Mouse (Mus musculus) forebrain, postnatal 0 days (tissue): ENCODE measurements around the gene Luzp1. TPM values are rescaled to one million over a fixed set of nuclear protein-coding genes. Genes with fewer than 3 reads are reported as not detected.
A peak's percentile ranks its signal among the peaks of the same experiment; 100 is the strongest.

Experiments
- ATAC-seq: fragments of 200-750 bp; cut with Nextera tagmentation; 2 replicates; pipeline ENCODE4 v1.8.0; 2017; ENCODE audit warnings: mild to moderate bottlenecking, moderate library complexity
- DNase-seq: peaks from one replicate; pipeline ENCODE4 v3.0.0-alpha.2; 2015
- H3K27ac ChIP-seq: fragments of 300-500 bp; sonication (generic); 2 replicates; pipeline ENCODE4 v1.5.1; 2014; ENCODE audit warnings: low read depth, mild to moderate bottlenecking, antibody characterized with exemption, low read length, moderate library complexity, mixed read lengths
- H3K27me3 ChIP-seq: fragments of 300-500 bp; sonication (generic); 2 replicates; pipeline ENCODE4 v1.6.1; 2014; ENCODE audit warnings: mild to moderate bottlenecking, low read length, mixed read lengths; ENCODE audit not compliant: insufficient read depth
- H3K36me3 ChIP-seq: fragments of 300-500 bp; sonication (generic); 2 replicates; pipeline ENCODE4 v1.6.1; 2014; ENCODE audit warnings: mild to moderate bottlenecking, moderate library complexity; ENCODE audit not compliant: insufficient read depth
- H3K4me1 ChIP-seq: fragments of 300-500 bp; sonication (generic); 2 replicates; pipeline ENCODE4 v1.6.1; 2014; ENCODE audit warnings: antibody characterized with exemption; ENCODE audit not compliant: insufficient read depth
- H3K4me2 ChIP-seq: fragments of 300-500 bp; sonication (generic); 2 replicates; pipeline ENCODE4 v1.6.1; 2014; ENCODE audit warnings: low read depth, mild to moderate bottlenecking, moderate library complexity
- H3K4me3 ChIP-seq: fragments of 300-500 bp; sonication (generic); 2 replicates; pipeline ENCODE4 v1.5.1; 2014; ENCODE audit warnings: low read depth, low read length, mixed read lengths
- H3K9ac ChIP-seq: fragments of 300-500 bp; sonication (generic); 2 replicates; pipeline ENCODE4 v1.6.1; 2014; ENCODE audit warnings: mild to moderate bottlenecking
- H3K9me3 ChIP-seq: fragments of 300-500 bp; sonication (generic); 2 replicates; pipeline ENCODE4 v1.6.1; 2016; ENCODE audit warnings: low read length
- CTCF ChIP-seq: sonication (generic); IDR thresholded peaks from 2 replicates; pipeline ENCODE4 v1.5.1; 2016; ENCODE audit warnings: antibody characterized with exemption, control low read depth, low read depth
- WGBS: fragments of 180-500 bp; shearing (Covaris S2); extraction: QIAGEN DNeasy Blood & Tissue Kit; methylation state at CpG from one replicate; pipeline ENCODE4 v1.1.7; 2014; 5-methylcytosine and 5-hydroxymethylcytosine counted together
- polyA plus RNA-seq: library from polyadenylated mRNA; unstranded; fragments of >200 nt; fragmentation: Nextera tagmentation; extraction: Ambion mirVana; gene quantifications from 2 replicates; pipeline ENCODE4 v1.2.1, GENCODE M21; 2015
- total RNA-seq: library from RNA; depleted of rRNA; stranded (reverse); fragments of >200 nt; gene quantifications from 2 replicates; pipeline ENCODE4 v1.2.3, GENCODE M21; 2014

Gene Luzp1
- total and polyA plus RNA-seq, 2 experiments from 2014 or later = 20.8 to 50.0 TPM

DNA sequence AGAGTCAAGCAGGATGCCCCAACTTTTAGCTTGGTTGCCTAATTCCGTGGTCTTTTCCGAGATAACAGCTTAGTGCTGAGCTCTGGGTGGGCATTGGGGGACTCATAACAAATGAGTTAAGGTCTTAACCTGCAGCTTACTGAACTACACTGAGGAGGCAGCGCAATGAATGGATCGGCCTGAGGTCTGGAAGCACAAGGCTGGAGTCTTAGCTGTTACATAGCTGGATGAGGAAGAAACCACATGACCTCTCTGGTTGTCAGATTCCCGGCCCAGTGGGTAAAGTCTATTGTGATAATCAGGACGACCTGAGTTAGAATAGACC, 7.8 kb upstream of the Luzp1 start:
- no peak overlapping the region for H3K27ac ChIP-seq
- no peaks in the 10 kb centered on the region for H3K9me3 ChIP-seq
- no peak; the same call in 1 of the 2 replicates for ATAC-seq
- H3K9ac ChIP-seq = peak overlapping the region; percentile 74
- no peak for DNase-seq
- H3K4me1 ChIP-seq = peaks cover 5% of the 10 kb centered on the region; the same call in 1 of the 2 replicates
- peak overlapping the region; percentile 88 for H3K4me2 ChIP-seq
- H3K27me3 ChIP-seq = peaks cover 3% of the 10 kb centered on the region; the same call in 1 of the 2 replicates
- 18% methylated on average over 6 of the region's 6 CpGs for WGBS
- no peak for TF ChIP-seq CTCF
- peak overlapping the region; percentile 54 for H3K4me3 ChIP-seq
- H3K36me3 ChIP-seq = no peaks in the 10 kb centered on the region

- peak; percentile 81 for DNase-seq
- ATAC-seq = peak; percentile 90
- H3K9ac ChIP-seq = peak within 1 kb of the TSS; percentile 74
- H3K4me1 ChIP-seq = peaks cover 5% of the 10 kb centered on the region; the same call in 1 of the 2 replicates
- peak; percentile 51 for TF ChIP-seq CTCF
- H3K27ac ChIP-seq = peak within 1 kb of the TSS; percentile 57
- no peaks in the 10 kb centered on the region for H3K36me3 ChIP-seq
- H3K4me2 ChIP-seq = peak within 1 kb of the TSS; percentile 88
- peak within 1 kb of the TSS; percentile 54 for H3K4me3 ChIP-seq
- H3K9me3 ChIP-seq = no peaks in the 10 kb centered on the region
- peaks cover 3% of the 10 kb centered on the region; the same call in 1 of the 2 replicates for H3K27me3 ChIP-seq
- 3% methylated on average over 64 of the region's 64 CpGs for WGBS
Measured at GRCm38 (mm10) chr4:136462086-136462838, 7.3 kb upstream of the Luzp1 start, which contains the start of gene 6030445D17Rik. Gene 6030445D17Rik (plus strand): TSS chr4:136462250.

DNA sequence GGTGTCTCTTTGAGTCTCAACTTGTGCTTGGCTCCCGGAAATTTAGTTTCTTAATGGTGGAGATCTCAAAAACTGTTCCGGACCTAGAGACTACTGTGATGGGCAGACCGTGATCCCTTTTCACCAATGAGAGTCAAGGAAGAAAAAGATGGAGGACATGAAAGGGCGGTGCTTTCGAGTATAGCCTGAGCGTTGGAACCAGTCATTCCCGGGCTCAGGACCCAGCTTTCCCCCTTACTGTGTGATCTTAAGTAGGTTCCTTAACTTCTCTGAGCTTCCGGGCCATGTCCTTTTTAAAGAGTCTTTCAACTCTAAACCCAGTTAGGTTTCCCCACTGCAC, 6.8 kb upstream of the Luzp1 start:
- ATAC-seq = peak; percentile 92
- 1% methylated on average over 8 of the region's 8 CpGs for WGBS
- H3K9ac ChIP-seq = peak overlapping the region; percentile 74

DNA sequence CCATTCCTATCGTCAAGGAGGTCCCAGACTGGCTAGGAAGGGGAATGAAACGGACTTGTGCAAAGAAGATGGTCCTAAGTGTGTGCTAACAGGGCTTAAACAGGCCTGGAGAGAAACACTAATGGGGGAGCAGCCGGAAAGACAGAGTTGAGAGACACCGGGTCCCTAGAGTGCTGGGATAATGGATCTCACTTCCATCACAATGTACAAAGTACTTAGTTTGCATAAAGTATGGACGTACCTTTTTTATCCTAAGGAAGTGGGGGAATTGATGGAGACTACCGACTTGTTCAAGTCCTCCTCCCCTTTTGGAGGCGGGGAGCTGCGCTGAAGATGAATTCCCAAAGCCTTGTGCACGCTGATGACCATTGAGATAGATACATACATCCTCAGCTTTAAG, 6.1 kb upstream of the Luzp1 start:
- H3K4me3 ChIP-seq = no peak overlapping the region; the same call in 1 of the 2 replicates
- 16% methylated on average over 9 of the region's 9 CpGs for WGBS
- no peaks in the 10 kb centered on the region for H3K36me3 ChIP-seq
- ATAC-seq (no peak), DNase-seq (no peak)
- no peak overlapping the region for H3K27ac ChIP-seq
- peaks cover 3% of the 10 kb centered on the region; the same call in 1 of the 2 replicates for H3K27me3 ChIP-seq
- H3K4me2 ChIP-seq = peak overlapping the region; percentile 88
- H3K9ac ChIP-seq = no peak overlapping the region
- no peak for TF ChIP-seq CTCF
- peaks cover 5% of the 10 kb centered on the region; the same call in 1 of the 2 replicates for H3K4me1 ChIP-seq
- H3K9me3 ChIP-seq = no peaks in the 10 kb centered on the region

More for the DNA sequence above, 6.8 kb upstream of the Luzp1 start:
- no peak for TF ChIP-seq CTCF
- Histone ChIP-seq H3K27ac (peak overlapping the region; percentile 57; the same call in 1 of the 2 replicates), H3K4me3 (peak overlapping the region; percentile 54), H3K36me3 (no peaks in the 10 kb centered on the region), H3K4me2 (peak overlapping the region; percentile 88), H3K9me3 (no peaks in the 10 kb centered on the region), H3K27me3 (peaks cover 3% of the 10 kb centered on the region; the same call in 1 of the 2 replicates), H3K4me1 (peaks cover 5% of the 10 kb centered on the region; the same call in 1 of the 2 replicates)
- no peak for DNase-seq

GRCm38 (mm10) chr4:136466226-136466625, 3.3 kb upstream of the Luzp1 start:
- Histone ChIP-seq H3K9me3 (no peaks in the 10 kb centered on the region), H3K36me3 (no peaks in the 10 kb centered on the region), H3K4me1 (peaks cover 13% of the 10 kb centered on the region), H3K27me3 (peaks cover 3% of the 10 kb centered on the region; the same call in 1 of the 2 replicates), H3K9ac (no peak overlapping the region), H3K4me2 (no peak overlapping the region), H3K4me3 (no peak overlapping the region), H3K27ac (no peak overlapping the region)
- WGBS = 47% methylated on average over 4 of the region's 4 CpGs
- no peak for DNase-seq
- ATAC-seq = no peak
- no peak for TF ChIP-seq CTCF

DNA sequence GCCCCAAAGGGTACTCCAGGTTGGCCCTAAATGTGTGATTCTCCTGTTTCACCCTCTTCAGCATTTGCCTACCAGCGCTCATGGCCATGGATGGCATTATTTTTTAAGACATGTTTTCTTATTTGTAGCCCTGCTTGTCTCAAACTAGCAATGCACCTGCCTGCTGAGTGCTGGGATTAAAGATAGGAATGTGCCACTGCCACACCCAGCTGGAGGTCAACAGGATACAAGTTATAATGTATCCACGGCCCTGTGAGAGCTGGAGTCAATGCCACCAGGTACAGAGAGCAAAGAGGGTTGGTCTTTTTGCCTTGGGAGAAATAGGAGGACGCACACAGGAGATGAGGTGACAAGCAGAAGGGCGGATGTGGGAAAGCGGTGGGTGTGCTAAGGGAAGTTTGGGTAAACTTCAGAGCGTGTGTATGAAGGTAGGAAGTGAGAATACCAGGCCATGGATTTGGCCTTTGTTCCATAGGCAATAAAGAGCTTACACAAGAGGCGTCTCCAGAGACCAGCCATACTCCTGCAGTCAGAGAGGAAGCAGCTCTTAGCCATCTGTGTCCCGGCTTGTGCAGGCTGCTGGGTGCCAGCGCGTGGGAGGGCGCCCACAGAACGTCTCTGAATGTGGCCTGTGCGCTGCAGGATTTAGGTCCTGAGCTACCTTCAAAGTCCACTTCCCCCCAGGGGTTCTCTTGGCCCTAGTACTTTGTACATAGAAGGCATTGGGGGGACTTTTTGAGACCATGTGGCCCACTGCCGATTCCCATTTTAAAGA, 821 bp upstream of the Luzp1 start:
- Histone ChIP-seq H3K4me1 (peaks cover 10% of the 10 kb centered on the region), H3K4me3 (no peak overlapping the region), H3K27me3 (peaks cover under 1% of the 10 kb centered on the region; the same call in 1 of the 2 replicates), H3K9ac (no peak overlapping the region), H3K4me2 (peak overlapping the region; percentile 51), H3K27ac (peak overlapping the region; percentile 93; the same call in 1 of the 2 replicates), H3K9me3 (no peaks in the 10 kb centered on the region), H3K36me3 (no peaks in the 10 kb centered on the region)
- DNase-seq (no peak), ATAC-seq (no peak)
- TF ChIP-seq CTCF = no peak
- WGBS = 75% methylated on average over 14 of the region's 14 CpGs
